Mouse (Mus musculus) MN1 (cell line): Measurements from ENCODE around the gene Grasp.

Experiments used
- DNase-seq: peaks from one replicate; pipeline ENCODE4 v3.0.0-alpha.2; 2016; ENCODE audit warnings: low spot score

The Grasp gene

GRCm38 (mm10) chr15:101248029-101248710, 24.2 kb downstream of the Grasp start:
- no peak for DNase-seq

DNA sequence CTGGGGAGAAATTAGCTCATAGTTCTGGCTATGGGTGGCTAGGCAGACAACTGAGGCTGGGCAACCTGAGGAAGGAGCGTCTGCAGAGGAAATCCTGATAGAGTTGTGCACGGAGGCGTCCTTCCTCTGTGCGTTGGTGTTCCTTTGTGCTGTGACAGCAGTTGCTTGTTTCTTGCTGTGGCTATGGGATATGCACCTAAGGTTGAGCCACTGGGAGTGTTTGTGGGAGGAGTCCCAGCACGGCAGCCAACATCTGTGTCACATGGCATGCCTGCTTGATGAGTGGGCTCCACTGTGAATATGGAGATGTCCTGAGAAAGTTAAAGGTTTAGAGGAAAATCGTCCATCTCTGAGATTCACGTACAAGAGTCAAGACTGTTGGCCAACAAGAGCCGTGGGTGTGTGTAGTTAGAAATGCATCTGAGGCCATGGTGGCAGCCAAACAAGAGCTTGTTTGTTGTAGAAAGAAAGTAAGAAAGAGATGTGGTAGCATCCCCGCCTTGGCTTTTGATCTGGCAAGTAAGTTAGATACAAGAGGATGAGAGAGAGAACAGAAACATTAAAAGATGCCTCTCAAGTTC, 26.3 kb downstream of the Grasp start:
- DNase-seq = no peak

DNA sequence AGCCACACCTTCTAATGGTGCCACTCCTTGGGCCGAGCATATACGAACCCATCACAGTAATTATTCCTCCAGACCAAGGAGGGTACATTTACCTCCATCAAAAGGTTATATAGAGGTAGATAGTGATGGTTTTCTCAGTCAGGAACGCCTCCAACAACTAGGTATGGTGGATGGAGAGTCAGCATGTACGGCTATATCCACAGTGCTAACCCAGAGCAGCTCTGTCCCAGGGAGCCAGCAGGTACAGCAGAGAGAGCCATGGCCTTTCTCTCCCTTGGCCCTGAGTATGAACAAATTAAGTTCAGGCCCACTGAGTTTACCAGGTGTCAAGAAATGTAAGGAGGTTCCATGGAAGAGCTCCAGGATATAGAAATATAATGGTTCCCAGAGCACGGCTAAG, 27.9 kb downstream of the Grasp start:
- no peak for DNase-seq

DNA sequence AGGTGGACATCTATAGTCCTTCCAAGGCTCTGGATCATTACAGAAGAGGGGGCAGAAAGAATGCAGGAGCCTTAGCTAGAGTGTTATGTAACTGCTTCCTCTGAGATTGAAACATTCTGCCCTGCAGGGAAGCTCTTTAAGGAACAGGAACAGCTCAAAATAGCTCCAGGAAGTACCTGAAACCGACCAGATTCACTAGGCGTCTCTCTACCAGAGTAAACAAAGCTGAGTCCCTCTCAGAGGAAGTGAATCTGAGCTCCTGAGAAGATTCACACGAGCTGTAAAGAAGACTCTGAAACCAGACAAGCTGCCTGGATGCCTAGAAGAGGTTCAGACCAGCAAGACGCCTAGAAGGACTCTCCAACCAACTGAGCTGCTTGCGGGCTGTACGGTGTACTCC, 28.6 kb downstream of the Grasp start:
- no peak for DNase-seq

GRCm38 (mm10) chr15:101253563-101253885, 29.5 kb downstream of the Grasp start:
- no peak for DNase-seq

DNA sequence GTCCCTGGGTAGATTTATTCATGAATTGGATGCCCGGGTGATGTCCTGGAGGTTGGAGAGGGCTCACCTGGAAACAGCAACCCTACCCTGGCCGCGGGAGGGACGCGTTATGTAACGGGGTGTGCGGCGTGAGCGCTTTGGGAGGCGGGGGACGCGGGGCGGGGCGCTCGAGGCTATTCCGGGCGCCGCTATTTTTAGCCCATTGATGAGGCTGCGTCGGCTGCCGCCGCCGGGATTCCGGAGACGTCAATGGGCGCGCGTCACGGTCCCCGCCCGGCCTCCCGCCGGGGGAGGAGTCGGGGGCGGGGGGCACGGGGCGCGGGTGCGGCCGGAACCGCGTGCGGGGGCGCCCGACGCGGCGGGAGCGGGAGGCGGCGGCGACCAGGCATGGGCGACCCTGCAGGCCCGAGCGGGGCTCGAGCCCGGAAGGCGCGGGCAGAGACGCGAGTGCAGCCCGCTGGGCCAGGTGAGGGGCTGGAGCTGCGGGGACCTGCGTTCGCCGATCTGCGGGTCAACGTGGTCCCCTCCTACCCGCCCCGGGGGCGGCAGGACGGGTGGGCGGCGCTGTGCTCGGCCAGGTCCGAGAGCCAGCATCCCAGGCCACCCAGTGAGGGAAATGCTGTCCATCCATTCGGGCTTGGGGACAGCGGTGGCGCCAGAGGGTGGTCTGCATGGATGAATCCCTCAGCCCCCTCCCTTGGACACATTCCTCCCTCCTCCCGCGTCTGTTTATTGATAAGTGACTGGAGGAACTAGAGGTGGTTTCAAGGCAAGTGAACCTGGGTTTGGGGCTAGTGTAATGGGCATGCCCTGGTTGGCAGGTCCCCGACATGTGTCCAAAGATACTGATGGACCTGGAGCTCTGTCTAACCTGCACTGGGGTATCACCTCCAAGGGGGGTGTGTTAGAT, 30.2 kb downstream of the Grasp start, which contains the start of gene Nr4a1:
Gene Nr4a1, plus strand, starts transcription at position 384 of the 910 bp plus-strand sequence.
- peak; percentile 79 for DNase-seq

DNA sequence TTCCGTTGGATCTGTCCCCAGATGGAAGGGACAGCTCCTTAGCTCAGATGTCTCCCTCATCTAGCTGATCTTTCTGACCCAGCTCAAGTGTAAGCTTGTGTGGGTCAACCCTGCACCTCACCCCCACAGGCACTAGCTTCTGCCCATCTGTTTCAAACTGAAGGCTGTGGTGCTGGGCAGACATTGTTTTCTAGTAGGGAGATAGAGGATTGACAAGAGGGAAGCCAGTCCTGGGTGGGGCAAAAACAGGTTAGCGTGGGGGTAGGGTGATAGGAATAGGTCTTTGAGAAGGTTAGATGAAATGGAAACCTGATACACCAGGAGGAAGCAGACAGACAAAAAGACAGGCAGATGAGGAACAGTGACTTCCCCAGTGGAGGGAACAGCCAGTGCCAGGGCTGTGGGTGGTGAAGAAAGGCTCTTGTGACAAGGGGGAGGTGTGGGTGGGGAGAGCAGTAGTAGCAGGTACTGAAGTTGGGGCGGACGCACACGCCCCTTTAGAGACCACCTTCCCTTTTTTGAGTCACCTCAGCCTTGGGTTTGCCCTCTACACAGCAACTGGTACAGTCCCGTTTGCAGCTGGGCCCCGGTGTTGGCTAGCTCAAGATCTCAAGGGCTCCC, 32.0 kb downstream of the Grasp start:
- DNase-seq = no peak

DNA sequence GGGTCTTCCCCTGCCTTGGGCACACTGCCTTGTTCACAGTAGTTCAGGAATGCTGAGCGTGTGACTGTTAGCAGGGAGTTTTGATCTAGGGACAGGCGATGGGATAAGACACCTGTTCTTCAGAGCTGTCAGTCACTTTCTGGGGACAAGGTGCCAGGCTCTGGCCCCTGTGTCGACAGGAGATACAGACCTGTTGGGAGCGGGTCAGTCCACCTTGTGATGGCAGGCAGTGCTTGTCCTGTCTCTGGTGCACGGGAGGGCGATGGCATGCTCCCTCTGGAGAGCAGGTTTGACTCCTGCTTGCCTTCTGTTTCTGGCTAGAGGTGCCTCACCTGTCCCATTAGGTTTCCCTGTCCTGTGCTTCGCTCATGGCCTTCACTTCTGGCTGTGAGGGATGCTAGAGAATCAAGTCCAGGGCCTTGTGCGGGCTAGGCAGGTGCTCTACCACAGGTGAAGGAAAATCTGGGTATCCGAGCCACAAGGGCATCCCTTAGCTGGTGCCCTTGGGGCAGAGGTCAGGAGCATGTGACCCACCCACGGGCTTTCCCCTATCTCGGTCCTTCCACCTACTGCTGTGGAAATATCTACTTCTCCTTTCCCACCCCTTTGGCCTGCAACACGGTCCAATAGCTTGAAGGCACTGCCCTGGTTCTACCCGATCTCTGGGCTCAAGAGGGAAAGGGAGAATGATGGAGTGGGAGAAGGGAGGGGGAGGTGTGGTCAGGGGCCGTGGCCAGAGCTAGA, 32.6 kb downstream of the Grasp start:
- DNase-seq = no peak

GRCm38 (mm10) chr15:101258420-101258819, 34.4 kb downstream of the Grasp start:
- DNase-seq = no peak

- DNase-seq = no peak
Observed at GRCm38 (mm10) chr15:101259922-101260321, 35.9 kb downstream of the Grasp start.

DNA sequence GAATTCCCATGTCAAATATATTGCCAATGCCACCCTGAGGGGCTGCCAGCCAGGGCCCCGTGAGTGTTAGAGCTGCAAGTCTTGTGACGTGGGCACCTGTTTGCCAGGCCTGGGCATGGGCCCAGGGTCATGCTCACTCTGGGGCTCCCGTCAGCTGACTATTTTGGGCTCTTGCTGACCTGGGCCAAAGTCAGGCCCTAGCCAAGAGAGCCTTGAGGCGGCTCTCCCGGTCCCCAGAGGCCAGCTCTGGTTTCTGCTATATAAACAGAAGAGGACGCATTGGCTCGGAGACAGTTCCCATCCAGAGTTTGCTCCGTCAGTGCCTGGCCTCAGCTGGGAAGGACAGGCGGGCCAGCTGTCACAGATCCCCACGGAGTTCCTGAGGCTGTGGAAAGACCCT, 36.4 kb downstream of the Grasp start:
- DNase-seq = peak; percentile 83

GRCm38 (mm10) chr15:101260874-101261622, 37.1 kb downstream of the Grasp start:
- no peak for DNase-seq

- no peak for DNase-seq
Observed at GRCm38 (mm10) chr15:101262502-101262901, 38.5 kb downstream of the Grasp start.

DNA sequence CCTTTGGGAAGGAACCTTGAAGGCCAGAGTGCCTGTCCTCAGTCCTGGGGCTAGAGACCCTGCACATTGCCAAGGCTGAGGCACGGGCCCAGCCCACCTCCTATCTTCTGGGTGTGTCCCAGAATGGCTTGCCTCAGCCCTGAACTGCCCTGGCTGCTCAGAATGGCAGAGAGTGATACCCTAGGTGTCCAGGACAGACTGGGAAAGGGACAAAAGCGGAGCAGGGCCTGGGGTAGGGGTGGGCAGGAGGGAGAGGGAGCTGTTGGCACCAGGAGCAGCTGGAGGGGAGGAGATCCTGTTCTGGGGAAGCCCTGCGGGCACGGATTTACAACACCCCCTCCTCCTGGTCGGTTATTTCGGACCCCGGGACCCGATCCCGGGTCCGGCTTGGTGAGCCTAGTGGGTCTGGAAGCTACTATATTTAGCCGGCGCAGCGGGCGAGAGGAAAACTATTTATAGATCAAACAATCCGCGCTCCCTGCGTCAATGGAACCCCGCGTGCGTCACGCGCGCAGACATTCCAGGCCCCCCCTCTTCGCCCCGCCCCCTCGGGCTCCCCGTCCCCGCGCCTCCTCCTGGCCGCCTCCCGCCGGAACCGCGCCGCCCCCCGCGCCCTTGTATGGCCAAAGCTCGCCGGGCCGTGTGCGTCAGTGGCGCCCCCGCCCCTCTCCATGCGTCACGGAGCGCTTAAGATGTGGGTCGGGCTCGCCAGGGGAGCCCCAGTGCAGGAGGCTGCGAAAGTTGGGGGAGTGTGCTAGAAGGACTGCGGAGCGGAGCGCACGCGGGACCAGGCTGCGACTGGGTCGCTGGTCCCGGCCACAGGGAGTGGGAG, 42.4 kb downstream of the Grasp start:
- no peak for DNase-seq

- DNase-seq = no peak
Observed at GRCm38 (mm10) chr15:101267053-101268032, 43.4 kb downstream of the Grasp start.

DNA sequence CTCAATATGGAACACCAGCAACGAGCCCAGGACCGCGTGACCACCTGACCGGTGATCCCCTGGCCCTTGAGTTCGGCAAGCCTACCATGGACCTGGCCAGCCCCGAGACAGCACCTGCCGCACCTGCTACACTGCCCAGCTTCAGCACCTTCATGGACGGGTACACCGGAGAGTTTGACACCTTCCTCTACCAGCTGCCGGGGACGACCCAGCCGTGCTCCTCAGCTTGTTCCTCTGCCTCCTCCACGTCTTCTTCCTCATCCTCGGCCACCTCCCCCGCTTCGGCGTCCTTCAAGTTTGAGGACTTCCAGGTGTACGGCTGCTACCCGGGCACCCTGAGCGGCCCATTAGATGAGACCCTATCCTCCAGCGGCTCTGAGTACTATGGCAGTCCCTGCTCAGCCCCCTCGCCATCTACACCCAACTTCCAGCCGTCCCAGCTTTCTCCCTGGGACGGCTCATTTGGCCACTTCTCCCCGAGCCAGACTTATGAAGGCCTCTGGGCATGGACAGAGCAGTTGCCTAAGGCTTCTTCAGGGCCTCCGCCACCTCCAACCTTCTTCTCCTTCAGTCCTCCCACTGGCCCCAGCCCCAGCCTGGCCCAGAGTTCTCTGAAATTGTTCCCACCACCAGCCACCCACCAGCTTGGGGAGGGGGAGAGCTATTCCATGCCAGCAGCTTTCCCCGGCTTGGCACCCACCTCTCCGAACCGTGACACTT, 46.3 kb downstream of the Grasp start:
- no peak for DNase-seq

GRCm38 (mm10) chr15:101271107-101271506, 47.1 kb downstream of the Grasp start:
- no peak for DNase-seq

DNA sequence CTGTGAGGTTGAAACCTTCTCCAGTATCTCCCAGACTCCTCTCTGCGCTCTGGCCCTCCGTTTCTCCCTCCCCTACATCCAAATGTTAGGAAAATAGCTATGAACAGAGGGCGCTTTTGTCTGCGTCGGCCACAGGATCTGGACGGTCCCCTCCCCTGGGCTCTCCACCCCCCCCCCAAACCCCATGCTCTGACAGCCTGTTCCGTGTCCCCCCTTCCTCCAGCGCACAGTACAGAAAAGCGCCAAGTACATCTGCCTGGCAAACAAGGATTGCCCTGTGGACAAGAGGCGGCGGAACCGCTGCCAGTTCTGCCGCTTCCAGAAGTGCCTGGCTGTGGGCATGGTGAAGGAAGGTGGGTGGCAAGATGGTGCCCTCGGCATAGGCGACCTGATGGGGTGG, 47.5 kb downstream of the Grasp start:
- no peak for DNase-seq
